Mouse (Mus musculus): ENCODE measurements around the gene Zfp385b.
"Not testable (repeated sequence)": the region's sequence is repeated elsewhere in the genome, so short reads cannot be mapped to it uniquely, and the experiment has no call there.

- TF ChIP-seq USF1 (IDR thresholded peaks at IDR 0.05; ENCODE audit: low read depth); POLR2A (IDR thresholded peaks at IDR 0.05; ENCODE audit: insufficient read length, low read depth); TCF12 (IDR thresholded peaks at IDR 0.05; ENCODE audit: insufficient read depth, poor library complexity, severe bottlenecking); SRF (IDR thresholded peaks at IDR 0.05; ENCODE audit: control insufficient read depth, insufficient read length, low read depth); E2F4 (IDR thresholded peaks at IDR 0.05; ENCODE audit: insufficient read depth); POLR2AphosphoS2 (IDR thresholded peaks at IDR 0.05; ENCODE audit: insufficient read length, low read depth); MAX (IDR thresholded peaks at IDR 0.05; ENCODE audit: low read depth); MYOG (IDR thresholded peaks at IDR 0.05; ENCODE audit: control insufficient read depth in 1 of 3, insufficient read depth in 1 of 3, insufficient read length in 2 of 3, low read depth in 2 of 3); MYOD1 (IDR thresholded peaks at IDR 0.05; ENCODE audit: control insufficient read depth in 1 of 3, insufficient read length in 2 of 3, low read depth in 2 of 3); TCF3 (IDR thresholded peaks at IDR 0.05; ENCODE audit: insufficient read length, low read depth): not testable (repeated sequence)
Measured at GRCm38 (mm10) chr2:77450017-77450416, 369.4 kb downstream of the Zfp385b start.
